Mouse (Mus musculus) brain, embryonic 14.5 days (tissue): ENCODE measurements at regions not wholly inside any gene's neighbourhood (a gene's known extent, or its start where the extent isn't known, plus 50 kb on each side); places are given as distances from the start of the nearest gene placed in this dataset.

ENCODE experiments used
- CTCF ChIP-seq: fragments of 200-500 bp; IDR thresholded peaks from 2 replicates; pipeline ENCODE4 v1.5.1; 2012; ENCODE audit warnings: inconsistent platforms, mild to moderate bottlenecking, moderate library complexity, borderline replicate concordance; ENCODE audit not compliant: insufficient read depth, insufficient read length; ENCODE audit errors: extremely low read depth
- POLR2A ChIP-seq: fragments of 200-500 bp; IDR thresholded peaks from 2 replicates; pipeline ENCODE4 v1.6.1; 2012; ENCODE audit warnings: mild to moderate bottlenecking, inconsistent platforms, borderline replicate concordance; ENCODE audit not compliant: poor library complexity, insufficient read depth, insufficient read length, severe bottlenecking; ENCODE audit errors: extremely low read depth

- TF ChIP-seq POLR2A (no peak), CTCF (no peak)
Observed at GRCm38 (mm10) chr16:55400818-55401217, 103.0 kb upstream of the Zpld1 start.
